Mouse (Mus musculus) midbrain, embryonic 10.5 days (tissue): ENCODE results near the gene Cdca3. TPM values are rescaled to one million over a fixed set of nuclear protein-coding genes. Genes with fewer than 3 reads are reported as not detected.
"Not testable (repeated sequence)": the region's sequence is repeated elsewhere in the genome, so short reads cannot be mapped to it uniquely, and the experiment has no call there.

ENCODE experiments used
- DNase-seq: peaks from one replicate; pipeline ENCODE4 v3.0.0-alpha.2; 2017; ENCODE audit warnings: low spot score
- H3K27ac ChIP-seq: fragments of 300-500 bp; sonication (generic); replicated peaks from 2 replicates; pipeline ENCODE4 v1.5.1; 2016; ENCODE audit warnings: mild to moderate bottlenecking
- H3K27me3 ChIP-seq: fragments of 300-500 bp; sonication (generic); 2 replicates; pipeline ENCODE4 v1.6.1; 2016; ENCODE audit warnings: low read depth, mild to moderate bottlenecking; ENCODE audit not compliant: poor library complexity, severe bottlenecking
- H3K36me3 ChIP-seq: fragments of 300-500 bp; sonication (generic); 2 replicates; pipeline ENCODE4 v1.6.1; 2016; ENCODE audit warnings: mild to moderate bottlenecking, moderate library complexity
- H3K4me1 ChIP-seq: fragments of 300-500 bp; sonication (generic); 2 replicates; pipeline ENCODE4 v1.6.1; 2016
- H3K4me3 ChIP-seq: fragments of 300-500 bp; sonication (generic); 2 replicates; pipeline ENCODE4 v1.5.1; 2016; ENCODE audit warnings: mild to moderate bottlenecking, moderate library complexity
- H3K9me3 ChIP-seq: fragments of 300-500 bp; sonication (generic); replicated peaks from 2 replicates; pipeline ENCODE4 v1.6.1; 2016; ENCODE audit warnings: mild to moderate bottlenecking
- WGBS: fragments of 180-500 bp; shearing (Covaris S2); methylation state at CpG from one replicate; pipeline ENCODE4 v1.1.7; 2016; 5-methylcytosine and 5-hydroxymethylcytosine counted together
- polyA plus RNA-seq: library from polyadenylated mRNA; unstranded; fragments of >200 nt; fragmentation: Nextera tagmentation; extraction: Ambion mirVana; gene quantifications from 2 replicates; pipeline ENCODE4 v1.2.1, GENCODE M21; 2016

Cdca3 gene
- polyA plus RNA-seq, 1 experiment from 2014 or later = 273 TPM

GRCm38 (mm10) chr6:124803691-124804090 is 25.7 kb upstream of the Cdca3 start:
- DNase-seq, H3K27ac ChIP-seq, H3K36me3 ChIP-seq, H3K9me3 ChIP-seq, H3K27me3 ChIP-seq, H3K4me3 ChIP-seq: not testable (repeated sequence)
- WGBS = 94% methylated on average over 4 of the region's 4 CpGs
- H3K4me1 ChIP-seq = peaks cover 28% of the 10 kb centered on the region

GRCm38 (mm10) chr6:124804341-124804740 is 25.0 kb upstream of the Cdca3 start:
- WGBS = 89% methylated on average over 3 of the region's 3 CpGs

GRCm38 (mm10) chr6:124805341-124806321 is 23.7 kb upstream of the Cdca3 start:
- Histone ChIP-seq H3K4me3 (peak overlapping the region; percentile 60), H3K27ac (peak overlapping the region; percentile 89), H3K4me1 (peaks cover 47% of the 10 kb centered on the region), H3K27me3 (no peaks in the 10 kb centered on the region), H3K36me3 (peaks cover 10% of the 10 kb centered on the region), H3K9me3 (no peaks in the 10 kb centered on the region)
- DNase-seq = peak; percentile 92
- WGBS = 2% methylated on average over 34 of the region's 34 CpGs

More at GRCm38 (mm10) chr6:124804341-124804740, 25.0 kb upstream of the Cdca3 start:
- H3K27me3 ChIP-seq = no peaks in the 10 kb centered on the region
- no peak for DNase-seq
- H3K4me1 ChIP-seq = peaks cover 34% of the 10 kb centered on the region
- H3K9me3 ChIP-seq = no peaks in the 10 kb centered on the region
- H3K27ac ChIP-seq = no peak overlapping the region
- H3K36me3 ChIP-seq = no peaks in the 10 kb centered on the region
- H3K4me3 ChIP-seq = no peak overlapping the region

- peaks cover 50% of the 10 kb centered on the region for H3K4me1 ChIP-seq
- H3K9me3 ChIP-seq = no peaks in the 10 kb centered on the region
- no peak for DNase-seq
- peaks cover 20% of the 10 kb centered on the region for H3K36me3 ChIP-seq
- H3K27me3 ChIP-seq = no peaks in the 10 kb centered on the region
- 74% methylated on average over 7 of the region's 7 CpGs for WGBS
- H3K4me3 ChIP-seq = peak overlapping the region; percentile 60; the same call in 1 of the 2 replicates
- H3K27ac ChIP-seq = peak overlapping the region; percentile 89
Measured at GRCm38 (mm10) chr6:124806446-124807140, 22.8 kb upstream of the Cdca3 start.

GRCm38 (mm10) chr6:124807366-124807765 is 22.0 kb upstream of the Cdca3 start:
- no peak for DNase-seq
- Histone ChIP-seq H3K36me3 (peaks cover 28% of the 10 kb centered on the region), H3K27ac (no peak overlapping the region), H3K9me3 (no peaks in the 10 kb centered on the region), H3K4me1 (peaks cover 58% of the 10 kb centered on the region), H3K4me3 (no peak overlapping the region), H3K27me3 (no peaks in the 10 kb centered on the region)
- 89% methylated on average over 4 of the region's 4 CpGs for WGBS

- Histone ChIP-seq H3K4me3 (peak overlapping the region; percentile 69), H3K27ac (peak overlapping the region; percentile 87), H3K9me3 (no peaks in the 10 kb centered on the region), H3K27me3 (no peaks in the 10 kb centered on the region), H3K4me1 (peaks cover 64% of the 10 kb centered on the region), H3K36me3 (peaks cover 32% of the 10 kb centered on the region)
- WGBS = 89% methylated on average over 6 of the region's 6 CpGs
- DNase-seq = no peak
Measured at GRCm38 (mm10) chr6:124807986-124808357, 21.4 kb upstream of the Cdca3 start.

- Histone ChIP-seq H3K27me3 (no peaks in the 10 kb centered on the region), H3K4me3 (peak within 1 kb of the TSS; percentile 69), H3K36me3 (peaks cover 32% of the 10 kb centered on the region), H3K9me3 (no peaks in the 10 kb centered on the region), H3K4me1 (peaks cover 69% of the 10 kb centered on the region), H3K27ac (peak within 1 kb of the TSS; percentile 87)
- 5% methylated on average over 29 of the region's 29 CpGs for WGBS
- peak; percentile 84 for DNase-seq
Measured at GRCm38 (mm10) chr6:124808358-124809012, 20.9 kb upstream of the Cdca3 start, which contains the start of gene Spsb2. Spsb2 (plus strand) TSS chr6:124808661.

GRCm38 (mm10) chr6:124809052-124809774 is 20.1 kb upstream of the Cdca3 start:
- no peaks in the 10 kb centered on the region for H3K27me3 ChIP-seq
- peaks cover 74% of the 10 kb centered on the region for H3K4me1 ChIP-seq
- H3K27ac ChIP-seq = peak overlapping the region; percentile 87
- 0% methylated on average over 35 of the region's 35 CpGs for WGBS
- H3K36me3 ChIP-seq = peaks cover 32% of the 10 kb centered on the region
- DNase-seq = peak; percentile 88
- no peaks in the 10 kb centered on the region for H3K9me3 ChIP-seq
- H3K4me3 ChIP-seq = peak overlapping the region; percentile 69

GRCm38 (mm10) chr6:124809775-124810538 is 19.4 kb upstream of the Cdca3 start:
- H3K4me3 ChIP-seq = peak overlapping the region; percentile 69
- peak overlapping the region; percentile 87 for H3K27ac ChIP-seq
- H3K27me3 ChIP-seq = no peaks in the 10 kb centered on the region
- WGBS = 45% methylated on average over 14 of the region's 14 CpGs
- H3K36me3 ChIP-seq = peaks cover 32% of the 10 kb centered on the region
- H3K4me1 ChIP-seq = peaks cover 80% of the 10 kb centered on the region
- no peaks in the 10 kb centered on the region for H3K9me3 ChIP-seq
- DNase-seq = no peak

- not testable (repeated sequence) for DNase-seq, H3K9me3 ChIP-seq, H3K27me3 ChIP-seq, H3K4me3 ChIP-seq
- peaks cover 41% of the 10 kb centered on the region for H3K36me3 ChIP-seq
- WGBS = 86% methylated on average over 11 of the region's 11 CpGs
- peak overlapping the region; percentile 87; the same call in 1 of the 2 replicates for H3K27ac ChIP-seq
- peaks cover 78% of the 10 kb centered on the region for H3K4me1 ChIP-seq
Measured at GRCm38 (mm10) chr6:124810566-124811402, 18.6 kb upstream of the Cdca3 start.

GRCm38 (mm10) chr6:124811403-124811665 is 18.0 kb upstream of the Cdca3 start:
- DNase-seq = no peak
- peaks cover 46% of the 10 kb centered on the region for H3K36me3 ChIP-seq
- peak overlapping the region; percentile 75; the same call in 1 of the 2 replicates for H3K4me3 ChIP-seq
- H3K27ac ChIP-seq = no peak overlapping the region
- no peaks in the 10 kb centered on the region for H3K9me3 ChIP-seq
- no peaks in the 10 kb centered on the region for H3K27me3 ChIP-seq
- WGBS = 84% methylated on average over 4 of the region's 4 CpGs
- peaks cover 72% of the 10 kb centered on the region for H3K4me1 ChIP-seq
